Mouse (Mus musculus) c-Kit-positive CD71-positive TER-119-negative erythroid progenitor cells, embryonic 14.5 days (primary cell): ENCODE data around the gene Tmem232.
"Not testable (repeated sequence)": the region's sequence is repeated elsewhere in the genome, so short reads cannot be mapped to it uniquely, and the experiment has no call there.

Experiments
- DNase-seq: peaks from one replicate; pipeline ENCODE4 v3.0.0-alpha.2; 2013; ENCODE audit warnings: low read depth

The Tmem232 gene

DNA sequence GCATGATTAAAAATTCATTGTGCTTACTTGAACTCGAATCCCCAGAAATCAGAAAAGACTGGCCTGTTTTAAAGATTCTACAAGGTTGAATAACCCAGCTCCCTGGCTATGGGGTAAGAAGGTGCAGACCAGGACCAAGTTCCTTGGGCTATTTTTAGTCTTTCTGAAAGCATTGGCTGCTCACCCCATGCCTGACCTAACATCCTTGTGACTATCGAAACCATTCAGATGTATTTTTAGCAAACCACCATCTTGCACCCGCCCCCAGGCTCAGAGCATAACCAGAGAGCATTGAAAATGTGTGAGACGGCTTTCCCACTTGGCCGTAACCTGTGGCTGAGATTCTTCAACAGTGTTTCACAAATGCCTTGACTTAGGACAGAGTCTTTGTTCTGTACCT is 13.1 kb downstream of the Tmem232 start:
- no peak for DNase-seq

DNA sequence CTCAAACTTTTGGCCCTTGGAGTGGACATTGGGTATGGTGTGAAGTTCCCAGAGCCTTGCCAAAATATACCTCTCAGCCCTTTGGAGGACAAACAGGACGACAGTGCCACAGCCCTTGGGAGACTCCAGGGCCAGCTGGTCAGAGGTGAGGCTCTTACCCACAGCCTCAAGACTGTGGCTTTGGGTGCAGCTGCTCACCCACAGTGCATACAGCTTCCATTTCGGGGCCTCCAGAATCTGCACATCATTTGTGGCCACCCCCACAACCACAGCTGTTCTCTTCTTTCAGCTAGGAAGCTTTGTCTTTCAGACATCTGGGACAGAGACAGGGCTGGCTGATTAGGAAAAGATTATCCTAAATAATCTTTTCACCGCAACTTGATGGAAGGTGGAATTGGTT is 27.1 kb downstream of the Tmem232 start:
- DNase-seq, result no peak

DNA sequence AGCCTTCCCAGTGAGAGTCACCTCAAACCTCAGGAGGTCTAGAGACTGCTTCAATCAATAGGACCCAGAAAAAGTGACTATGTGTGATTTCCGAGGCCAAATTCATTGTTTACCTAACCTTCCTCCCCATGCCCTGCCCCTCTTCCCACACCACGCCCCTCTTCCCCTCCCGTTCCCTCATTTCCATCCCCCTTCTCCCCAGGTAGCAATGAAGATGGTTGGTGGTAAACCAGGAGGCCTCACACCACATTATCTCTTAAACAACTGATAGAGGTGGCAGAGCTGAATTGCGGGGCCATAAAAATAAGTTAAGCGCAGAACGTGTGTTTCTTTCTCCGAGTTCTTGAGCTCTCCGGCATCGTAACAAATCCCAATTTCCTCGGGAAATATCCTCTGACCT is 55.9 kb downstream of the Tmem232 start:
- DNase-seq, result no peak

DNA sequence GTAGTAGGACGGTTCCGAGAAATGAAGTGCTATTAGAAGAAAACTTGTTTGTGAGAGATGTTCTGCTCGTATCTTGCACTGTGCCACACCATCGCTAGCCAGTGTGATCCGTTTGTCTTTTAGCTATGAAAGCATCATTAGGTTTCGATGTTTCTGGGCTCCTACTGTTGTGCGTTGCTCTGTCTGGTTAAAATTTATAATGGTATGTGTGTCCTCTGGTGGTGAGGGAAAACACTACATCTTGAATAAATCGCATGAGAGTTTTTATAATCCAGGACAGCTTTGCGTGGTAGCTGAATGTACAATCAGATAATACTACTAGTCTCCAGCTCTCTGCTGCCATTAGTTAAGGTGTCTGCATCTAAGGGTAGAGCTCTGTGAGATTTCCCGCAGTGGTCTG is 63.8 kb downstream of the Tmem232 start:
- no peak for DNase-seq

DNA sequence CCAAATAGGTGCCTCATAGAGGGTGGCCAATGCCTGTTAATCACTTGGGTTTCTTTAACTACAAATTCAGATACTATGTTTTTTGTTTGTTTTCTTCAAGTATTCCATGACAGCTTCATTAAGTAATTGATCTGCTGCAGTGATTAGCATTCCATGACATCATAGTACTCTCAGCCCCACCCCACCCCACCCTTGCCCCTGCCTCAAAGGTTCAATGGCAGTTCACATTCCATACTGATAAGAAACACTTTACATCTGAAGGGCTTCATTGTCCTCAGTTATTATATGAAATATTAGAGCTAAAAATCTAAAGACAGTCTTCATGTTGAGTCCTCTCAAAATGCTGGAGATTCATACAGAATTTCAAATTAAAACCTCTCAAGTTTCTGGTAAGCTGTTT is 89.8 kb downstream of the Tmem232 start:
- no peak for DNase-seq

DNA sequence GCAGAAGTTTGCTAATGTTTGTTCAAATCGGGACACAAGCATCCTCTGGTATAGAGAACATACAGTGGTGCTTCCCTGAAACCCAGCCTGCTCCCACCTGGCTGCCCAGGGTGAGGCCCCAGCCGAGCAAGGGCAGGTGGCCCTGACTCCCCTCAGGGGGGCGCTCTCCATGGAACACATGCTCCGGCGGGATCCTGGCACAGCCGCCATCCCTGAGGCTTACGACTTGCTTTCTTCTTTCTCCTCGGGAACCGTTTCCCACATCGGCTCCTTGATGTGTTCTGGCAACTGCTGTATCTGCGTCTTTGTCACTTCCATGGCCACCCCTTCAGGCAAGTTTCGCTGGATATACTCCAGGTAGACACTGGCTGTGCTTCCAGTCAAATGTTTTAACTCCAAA is 102.7 kb downstream of the Tmem232 start:
- DNase-seq, result not testable (repeated sequence)

DNA sequence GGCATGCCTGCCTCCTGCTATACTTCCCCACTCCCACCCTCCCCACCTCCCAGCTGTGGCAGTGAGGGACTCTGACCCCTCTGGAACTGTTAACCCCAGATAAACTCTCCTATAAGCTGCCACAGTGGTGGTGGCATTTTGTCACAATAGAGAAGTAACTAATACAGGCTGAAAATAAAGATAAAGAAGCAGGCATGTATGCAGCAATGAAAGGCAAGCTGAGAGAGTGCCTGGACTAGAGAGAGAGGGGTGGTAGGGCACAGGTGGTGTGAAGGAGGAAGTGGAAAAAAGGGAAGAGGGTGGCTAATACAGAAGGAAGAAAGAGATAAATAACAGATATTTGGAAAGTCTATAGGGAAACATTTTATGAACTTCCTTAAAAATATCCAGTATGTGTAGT is 121.5 kb downstream of the Tmem232 start:
- DNase-seq, result no peak

DNA sequence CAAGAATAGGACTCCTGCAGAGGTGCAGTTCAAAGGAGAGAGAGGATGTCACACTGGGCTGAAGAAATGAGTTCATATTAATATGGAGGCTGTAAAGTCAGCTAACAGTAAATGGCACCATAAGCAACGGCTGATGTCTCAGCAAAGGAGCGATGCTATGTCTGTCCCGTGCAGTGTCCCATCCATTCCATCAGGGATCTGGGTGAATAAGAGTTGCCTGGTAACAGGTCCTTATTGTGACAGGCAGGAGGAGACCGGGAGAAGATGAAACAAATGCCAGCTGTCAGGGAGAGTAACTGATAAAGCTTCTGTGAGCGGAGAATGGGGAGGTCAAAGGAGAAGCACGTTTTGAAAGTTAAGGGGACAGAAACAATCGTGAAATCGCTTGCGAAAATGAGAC is 135.3 kb downstream of the Tmem232 start:
- no peak for DNase-seq

DNA sequence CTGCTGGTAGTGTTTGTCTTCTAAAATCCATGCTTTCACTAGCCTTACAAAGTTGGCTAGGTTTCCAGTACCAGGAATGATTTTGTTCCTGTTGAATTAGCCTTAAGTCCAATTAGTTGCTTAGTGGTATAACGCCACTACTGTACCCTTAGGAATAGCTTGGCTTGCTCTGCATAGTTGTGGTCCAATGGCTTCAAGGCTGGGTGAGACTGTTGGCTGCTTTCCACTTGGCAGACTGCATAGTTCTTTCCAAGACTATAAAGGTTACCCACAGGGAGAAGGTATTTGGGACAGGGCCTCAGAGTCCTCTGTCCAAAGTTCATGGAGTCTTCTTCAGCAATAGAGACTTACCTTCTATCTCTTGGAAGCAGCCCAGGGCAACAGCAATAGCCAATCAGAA is 139.7 kb downstream of the Tmem232 start:
- DNase-seq, result no peak

DNA sequence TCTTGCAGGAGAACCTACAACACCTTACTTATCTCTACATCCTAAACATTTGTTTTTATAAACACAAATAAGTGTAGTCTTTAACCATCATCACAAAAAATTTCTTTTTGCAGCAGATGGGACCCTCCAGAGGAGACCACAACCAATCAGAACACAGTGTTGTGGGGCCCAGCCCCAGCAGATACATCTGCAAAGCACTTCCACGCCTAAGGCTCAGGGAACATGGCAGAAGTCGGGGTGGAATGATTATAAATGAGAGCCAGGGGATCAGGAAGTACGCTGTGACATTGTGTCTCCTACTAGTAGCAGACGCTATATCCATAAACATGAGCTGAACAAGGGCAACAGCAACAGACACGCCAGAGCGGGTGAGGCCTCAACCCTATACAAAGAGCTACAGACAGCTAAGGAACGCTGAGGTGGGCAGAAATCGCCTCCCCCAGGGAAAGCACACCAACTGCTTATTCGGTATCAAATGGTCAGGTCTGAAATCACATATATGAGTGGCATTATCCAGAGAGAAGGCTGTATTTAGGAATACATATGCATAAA is 156.1 kb downstream of the Tmem232 start:
- DNase-seq, result no peak

DNA sequence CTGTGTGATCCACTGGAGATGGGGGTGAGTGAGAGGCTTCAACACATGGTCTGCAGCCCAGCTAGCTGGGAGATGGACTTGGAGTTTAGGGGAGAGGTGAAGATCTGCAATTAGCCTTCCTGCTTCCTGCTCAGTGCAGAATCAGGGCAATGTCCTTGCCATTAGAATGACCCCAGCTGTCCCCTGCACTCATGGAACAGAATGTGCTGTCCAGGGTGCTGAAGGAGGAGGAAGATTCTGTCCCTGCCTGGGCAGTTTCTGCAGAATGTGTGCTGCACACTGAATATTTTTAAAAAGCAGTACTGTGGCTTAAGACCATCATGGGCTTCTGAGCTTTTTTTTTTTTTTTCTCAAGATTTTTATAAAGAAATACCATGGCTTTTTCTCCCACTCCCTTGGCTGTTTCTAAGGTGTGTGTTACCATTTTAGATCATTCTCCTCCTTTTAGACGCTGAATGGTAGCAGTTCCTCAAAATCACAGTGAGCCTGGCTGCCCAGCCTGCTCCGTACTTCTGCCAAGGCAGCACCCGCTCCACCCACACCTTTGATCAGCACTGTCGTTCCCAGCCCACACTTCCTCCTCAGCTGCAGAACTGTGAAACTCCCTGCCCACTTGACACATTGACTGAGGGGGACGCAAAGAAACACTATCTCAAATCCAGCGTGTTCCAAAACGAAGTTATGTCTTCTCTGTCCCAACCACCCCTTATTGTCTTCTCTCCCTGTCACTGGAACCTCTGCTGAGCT is 170.4 kb downstream of the Tmem232 start:
- DNase-seq, result no peak

DNA sequence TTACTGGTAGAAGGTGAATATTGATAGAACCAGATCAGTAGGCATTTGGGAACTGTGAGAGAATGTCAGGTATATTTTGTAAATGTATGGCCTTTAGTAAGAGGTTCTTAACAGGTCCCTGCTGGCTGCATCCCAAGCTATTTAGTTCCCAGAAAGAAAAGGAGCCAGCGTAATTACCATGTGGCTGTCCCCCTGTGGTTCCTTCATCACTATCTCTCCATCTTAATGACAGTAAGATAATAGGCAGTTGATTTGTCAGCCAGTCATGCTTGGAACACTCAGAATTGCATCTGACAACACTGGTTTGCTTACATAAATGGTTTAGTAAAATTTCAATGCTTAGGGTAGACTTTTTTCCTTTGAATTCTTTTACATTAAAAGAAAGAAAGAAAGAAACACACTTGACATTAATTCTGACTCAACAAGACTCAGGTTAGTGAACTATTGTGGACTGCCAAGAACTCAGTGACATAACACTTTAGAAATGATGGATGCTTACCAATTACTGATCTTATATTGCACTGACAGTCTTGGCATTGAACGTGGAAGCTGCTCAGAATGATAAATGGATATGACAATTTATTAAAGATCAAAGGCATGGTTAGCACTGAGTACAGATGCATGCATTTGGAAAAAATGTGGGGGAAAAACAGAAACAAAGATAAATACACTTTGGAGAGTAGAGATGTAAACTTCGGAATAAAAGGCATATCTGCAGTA is 174.9 kb downstream of the Tmem232 start:
- DNase-seq, result no peak

DNA sequence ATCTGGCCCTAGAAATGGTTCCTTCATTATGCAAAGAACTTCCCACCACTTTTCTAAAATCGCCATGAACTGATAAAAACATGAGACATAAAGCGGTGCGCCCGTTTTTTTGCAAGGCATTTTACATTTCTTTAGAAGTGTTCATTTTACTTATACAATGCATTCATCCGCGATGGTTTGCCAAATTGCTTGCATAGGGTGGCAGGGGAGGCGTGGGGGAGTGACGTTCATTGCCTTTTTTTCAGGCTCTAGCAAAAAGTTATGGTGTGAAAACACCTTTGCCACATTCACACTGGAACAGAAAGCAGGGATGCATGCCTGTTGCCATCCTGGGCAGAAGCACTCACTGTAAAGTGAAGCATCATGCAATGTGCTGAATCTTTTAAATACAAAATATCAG is 188.7 kb downstream of the Tmem232 start:
- no peak for DNase-seq

DNA sequence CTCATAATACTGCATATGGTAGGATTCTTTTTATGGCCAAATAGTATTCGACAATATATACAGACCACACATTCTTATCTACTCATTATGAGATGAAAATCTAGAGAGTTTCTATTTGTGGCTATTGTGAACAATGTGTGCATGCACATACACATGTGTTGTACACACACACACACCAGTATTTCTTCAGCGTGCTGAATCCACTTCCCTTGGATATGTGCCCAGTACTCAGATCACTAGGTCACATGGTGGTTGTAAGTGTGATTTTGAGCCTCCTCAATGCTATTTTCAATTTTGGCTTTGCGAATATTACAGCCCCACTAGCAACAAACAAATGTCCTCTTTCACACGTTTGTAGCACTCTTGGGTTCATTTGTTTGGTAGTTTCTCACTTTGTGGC is 200.6 kb downstream of the Tmem232 start:
- no peak for DNase-seq

DNA sequence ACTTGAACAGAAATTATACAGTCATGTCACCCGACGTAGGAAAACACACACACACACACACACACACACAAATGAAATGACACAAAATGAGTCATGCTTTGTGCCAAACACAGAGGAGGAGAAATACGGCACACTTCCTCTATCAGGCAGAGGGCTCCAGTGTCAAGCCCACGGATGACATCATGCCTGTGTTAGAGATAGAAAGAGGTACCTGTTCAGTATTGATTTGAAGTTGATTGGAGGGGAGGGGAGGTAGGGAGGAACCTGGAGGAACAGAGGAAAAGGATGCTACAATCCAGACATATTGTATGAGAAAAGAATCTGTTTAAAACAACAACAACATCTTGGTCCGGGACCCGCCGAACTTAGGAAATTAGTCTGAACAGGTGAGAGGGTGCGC is 209.8 kb downstream of the Tmem232 start:
- no peak for DNase-seq

DNA sequence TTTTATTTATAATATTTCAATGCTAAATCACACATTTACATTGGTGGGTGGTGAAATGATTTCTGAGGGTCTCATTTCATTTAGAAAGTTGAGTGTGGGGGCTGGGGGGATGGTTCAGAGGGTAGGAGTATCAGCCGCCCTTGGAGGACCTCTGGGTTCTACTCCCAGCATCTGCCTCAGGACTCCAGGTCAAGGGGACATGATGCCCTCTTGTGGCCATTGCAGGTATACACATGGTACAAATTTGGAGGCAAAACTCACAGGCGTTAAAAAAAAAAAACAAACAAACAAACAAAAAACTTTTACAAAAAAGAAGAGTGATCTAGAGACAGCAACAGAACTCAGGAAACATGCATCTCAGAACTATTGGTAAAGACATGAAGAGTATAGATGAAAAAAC is 215.3 kb downstream of the Tmem232 start:
- DNase-seq, result peak; percentile 14

DNA sequence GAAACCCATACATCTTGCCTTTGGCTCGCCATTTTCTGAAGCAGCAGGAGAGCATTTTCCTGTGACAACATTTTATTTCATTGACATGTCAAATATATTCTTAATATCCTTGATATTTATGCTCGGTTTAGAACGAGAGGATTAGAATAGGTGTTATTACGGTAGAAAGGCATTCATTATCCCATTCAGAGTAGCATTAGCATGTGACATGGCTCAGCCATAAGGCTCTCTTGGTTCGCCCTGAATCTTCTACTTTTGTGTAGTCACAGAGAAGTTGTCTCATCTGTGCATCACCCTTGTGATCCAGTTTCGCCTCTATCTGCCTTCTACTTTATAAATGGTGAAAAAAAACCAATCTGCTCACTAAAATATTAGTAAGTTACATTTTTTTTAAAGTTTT is 220.0 kb downstream of the Tmem232 start:
- no peak for DNase-seq

DNA sequence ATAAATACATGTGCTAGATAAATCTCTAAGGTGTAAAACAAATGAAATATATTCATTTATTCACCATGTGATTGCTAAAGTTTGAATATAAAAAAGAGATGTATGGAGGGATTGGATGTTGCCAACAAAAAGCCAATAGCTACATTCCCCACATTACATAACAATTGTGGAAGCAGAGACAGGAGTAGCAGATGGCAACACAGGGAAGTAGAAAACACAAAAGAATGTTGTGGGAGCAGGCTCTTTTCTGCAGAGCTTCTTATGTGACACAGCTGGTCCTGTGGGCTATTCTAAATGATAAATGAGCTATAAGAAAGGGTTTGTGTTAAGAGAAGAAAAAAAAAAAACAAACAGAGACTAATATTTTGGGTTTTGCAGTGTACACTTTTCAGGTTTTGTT is 240.6 kb downstream of the Tmem232 start:
- no peak for DNase-seq

DNA sequence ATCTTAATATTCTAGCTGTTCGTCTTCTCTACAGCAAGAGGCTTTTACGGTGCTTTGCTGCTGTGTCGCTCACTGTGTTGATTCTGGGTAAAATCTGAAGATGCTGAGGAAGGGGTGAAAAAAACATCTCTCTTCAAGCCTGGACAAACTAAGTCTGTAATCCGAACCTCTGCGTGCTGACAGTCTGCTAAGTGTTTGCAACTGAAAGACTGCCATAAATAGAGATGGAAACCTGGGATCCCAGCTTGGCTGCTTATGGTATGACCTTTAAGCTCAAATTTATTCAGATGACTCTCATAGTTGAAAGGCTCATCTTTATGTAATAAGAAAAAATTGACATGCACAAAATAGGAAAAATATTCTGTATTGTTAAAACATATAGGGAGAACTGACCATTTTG is 242.8 kb downstream of the Tmem232 start:
- DNase-seq, result no peak

DNA sequence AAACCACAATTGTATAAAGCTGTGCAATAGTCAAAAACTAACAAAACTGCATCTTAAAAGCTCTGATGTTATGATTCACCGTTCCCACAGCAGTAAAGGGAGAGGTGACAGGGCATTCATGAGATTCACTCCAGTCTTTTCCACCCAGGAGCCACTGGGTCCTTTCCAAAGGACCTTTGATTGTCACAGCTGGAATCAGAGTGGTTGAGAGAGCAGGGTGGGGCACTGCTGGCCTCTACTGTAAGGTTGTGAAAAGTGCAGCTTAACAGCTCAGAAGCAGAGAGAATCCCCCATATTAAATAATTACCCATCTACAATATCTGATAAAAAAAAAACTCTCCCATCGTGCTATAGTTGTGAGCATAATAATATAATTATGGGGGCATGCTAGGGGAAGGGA is 288.4 kb downstream of the Tmem232 start:
- DNase-seq, result no peak

DNA sequence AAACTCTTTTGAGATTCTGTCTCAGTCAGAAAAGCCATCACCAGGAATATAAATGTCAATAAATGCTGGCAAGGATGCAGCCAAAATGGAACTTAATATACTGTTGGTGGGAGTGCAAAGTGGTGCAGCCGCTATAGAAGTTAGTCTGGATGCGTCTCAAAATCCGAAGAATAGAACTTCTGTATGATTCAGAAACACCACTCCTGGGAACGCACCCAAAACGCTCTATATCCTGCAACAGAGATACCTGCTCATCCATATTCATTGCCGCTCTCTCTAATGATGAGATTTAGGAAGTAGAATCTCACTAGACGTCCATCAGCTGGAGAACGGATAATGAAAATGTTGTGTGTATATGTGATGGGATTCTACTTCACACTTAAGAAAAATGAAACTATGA is 290.3 kb downstream of the Tmem232 start:
- no peak for DNase-seq

DNA sequence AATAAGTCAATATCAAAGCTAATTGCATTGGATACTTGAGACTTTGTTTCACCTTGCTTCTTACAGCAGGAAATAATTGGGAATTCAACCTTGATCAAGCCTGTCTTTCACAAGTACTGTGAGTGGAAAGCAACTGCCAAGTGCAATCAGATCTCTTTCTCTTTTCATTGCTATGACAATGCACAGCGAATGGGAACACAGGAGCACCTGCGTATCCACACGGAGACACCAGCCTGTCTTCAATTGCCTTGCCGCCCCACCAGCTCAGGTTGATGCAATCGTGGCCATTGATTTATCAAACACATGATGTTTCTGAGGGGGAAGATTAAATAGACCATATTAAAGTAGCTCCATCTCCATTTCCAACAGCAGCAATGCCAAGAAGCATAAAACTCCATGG is 296.9 kb downstream of the Tmem232 start:
- DNase-seq, result no peak

DNA sequence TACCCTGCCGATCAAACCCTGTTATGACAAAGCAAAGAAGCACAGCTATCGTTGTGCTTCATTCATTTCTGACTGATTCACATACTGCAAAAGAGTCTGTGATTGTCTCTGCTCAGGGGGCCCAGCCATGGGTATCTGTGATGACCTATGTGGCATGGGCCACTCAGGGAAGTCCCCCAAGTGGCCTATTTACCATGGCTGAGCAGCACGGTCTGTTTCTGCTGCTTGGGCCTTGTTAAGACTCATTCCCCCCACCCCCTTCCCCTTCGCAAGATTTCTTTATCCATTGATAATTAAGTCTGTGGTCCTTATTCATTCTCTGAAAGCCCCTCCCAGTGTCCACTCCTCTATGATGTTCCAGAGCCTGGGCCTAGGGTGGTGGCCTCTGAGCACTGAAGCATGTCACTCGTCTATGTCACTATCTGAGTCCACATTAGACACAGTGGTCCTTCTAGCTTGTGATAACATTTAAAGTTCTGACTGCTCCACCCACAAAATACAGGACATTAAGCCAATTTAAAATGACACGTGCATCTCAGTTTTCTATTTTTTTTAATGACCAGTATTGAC is 315.1 kb downstream of the Tmem232 start:
- no peak for DNase-seq
